Mouse (Mus musculus): ENCODE measurements around the gene Meis3. TPM values are rescaled to one million over a fixed set of nuclear protein-coding genes. Genes with fewer than 3 reads are reported as not detected.
A peak's percentile ranks its signal among the peaks of the same experiment; 100 is the strongest.

Gene Meis3
- total RNA-seq (2014; rRNA removed) (98.6 and 100 TPM in 2 replicates), polyA plus RNA-seq (2015; fragmentation: Nextera tagmentation; extraction: Ambion mirVana) (86.4 and 90.9 TPM in 2 replicates)

DNA sequence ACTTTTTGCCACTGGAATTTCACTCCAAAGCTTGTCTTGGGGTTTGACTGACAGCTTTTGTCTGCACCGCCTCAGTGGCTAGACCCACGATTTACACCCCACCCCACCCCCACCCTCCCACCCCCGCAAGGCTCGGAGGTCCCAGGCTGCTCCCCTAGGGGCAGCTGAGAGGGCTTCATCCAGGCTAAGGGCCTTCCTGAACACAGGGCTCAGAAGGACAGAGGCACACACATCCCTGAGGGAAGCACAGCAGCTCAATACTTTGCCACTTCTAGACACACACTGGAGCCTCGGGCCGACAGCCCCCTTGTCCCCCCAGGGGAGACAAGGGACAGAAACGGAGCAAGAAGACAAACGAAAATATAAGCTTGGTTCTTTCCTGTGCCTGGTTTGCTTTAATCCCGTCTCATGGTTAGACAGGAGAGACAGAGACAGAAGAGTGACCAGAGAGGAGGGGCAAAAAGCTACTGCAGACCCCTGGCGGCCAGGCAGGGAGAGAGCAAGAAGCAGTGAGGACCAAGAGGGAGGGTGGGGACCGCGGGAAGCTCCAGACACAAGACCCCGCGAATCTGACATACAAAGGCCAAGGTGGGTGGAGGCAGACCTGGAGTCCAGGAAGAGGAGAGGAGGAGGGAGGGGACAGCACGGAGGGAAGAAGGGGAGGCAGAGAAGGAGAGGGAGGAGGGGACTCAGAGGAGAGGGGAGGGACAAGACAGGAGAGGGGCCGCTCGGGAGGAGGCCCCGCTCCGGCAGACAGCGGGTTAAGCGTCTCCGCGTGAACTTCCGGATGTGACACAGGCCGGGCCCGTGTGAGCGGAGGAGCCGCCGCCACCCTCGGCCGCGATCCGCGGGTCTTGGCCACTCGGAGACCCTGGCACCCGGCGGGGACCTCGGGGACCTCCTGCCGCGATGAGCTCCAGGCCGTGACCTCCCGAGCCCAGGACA lies at the start of gene Meis3:
Meis3 (plus strand) TSS at position 494 of the 945 bp plus-strand sequence.
- 4% methylated on average over 36 of the region's 42 CpGs for WGBS
- peak; percentile 85 for DNase-seq
- Histone ChIP-seq H3K4me1 (ENCODE audit: insufficient read depth) (peaks cover 10% of the 10 kb centered on the region), H3K27me3 (ENCODE audit: insufficient read depth, low read length) (no peaks in the 10 kb centered on the region), H3K36me3 (ENCODE audit: insufficient read depth) (peaks cover 28% of the 10 kb centered on the region), H3K4me3 (ENCODE audit: low read depth, low read length) (peak within 1 kb of the TSS; percentile 85), H3K4me2 (ENCODE audit: low read depth) (peak within 1 kb of the TSS; percentile 73), H3K9ac (peak within 1 kb of the TSS; percentile 83), H3K9me3 (ENCODE audit: low read length) (no peaks in the 10 kb centered on the region), H3K27ac (ENCODE audit: low read depth, low read length) (peak within 1 kb of the TSS; percentile 84)
- peak; percentile 93 for ATAC-seq
- TF ChIP-seq CTCF (IDR thresholded peaks at IDR 0.05; ENCODE audit: low read depth) = peak; percentile 84

DNA sequence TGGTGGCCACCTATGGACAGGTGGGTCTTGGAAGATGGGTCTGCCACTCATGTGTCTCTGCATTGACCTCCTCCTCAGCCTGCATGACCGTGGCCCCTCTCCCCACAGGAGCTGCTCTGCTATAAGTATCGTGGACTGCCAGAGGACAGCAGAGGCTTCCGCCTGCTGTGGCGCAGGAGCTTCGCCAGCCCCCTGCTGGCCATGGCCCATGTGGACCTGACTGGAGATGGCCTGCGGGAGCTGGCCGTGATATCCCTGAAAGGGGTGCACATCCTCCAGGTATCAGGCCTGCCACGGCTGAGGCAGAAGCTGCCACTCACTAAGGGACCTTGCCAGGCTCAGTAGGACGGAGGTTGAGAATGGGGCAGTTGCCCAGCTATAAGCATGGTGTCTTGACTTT lies 49.1 kb upstream of the Meis3 start:
- Histone ChIP-seq H3K9me3 (ENCODE audit: low read length) (no peaks in the 10 kb centered on the region), H3K9ac (no peak overlapping the region), H3K27me3 (ENCODE audit: insufficient read depth, low read length) (no peaks in the 10 kb centered on the region), H3K4me2 (ENCODE audit: low read depth) (no peak overlapping the region), H3K4me1 (ENCODE audit: insufficient read depth) (peaks cover 7% of the 10 kb centered on the region), H3K4me3 (ENCODE audit: low read depth, low read length) (no peak overlapping the region), H3K27ac (ENCODE audit: low read depth, low read length) (no peak overlapping the region), H3K36me3 (ENCODE audit: insufficient read depth) (peaks cover 16% of the 10 kb centered on the region; the same call in 1 of the 2 replicates)
- DNase-seq (no peak), ATAC-seq (no peak)
- 82% methylated on average over 9 of the region's 9 CpGs for WGBS
- TF ChIP-seq CTCF (IDR thresholded peaks at IDR 0.05; ENCODE audit: low read depth) = no peak; the same call in 1 of the 2 replicates

DNA sequence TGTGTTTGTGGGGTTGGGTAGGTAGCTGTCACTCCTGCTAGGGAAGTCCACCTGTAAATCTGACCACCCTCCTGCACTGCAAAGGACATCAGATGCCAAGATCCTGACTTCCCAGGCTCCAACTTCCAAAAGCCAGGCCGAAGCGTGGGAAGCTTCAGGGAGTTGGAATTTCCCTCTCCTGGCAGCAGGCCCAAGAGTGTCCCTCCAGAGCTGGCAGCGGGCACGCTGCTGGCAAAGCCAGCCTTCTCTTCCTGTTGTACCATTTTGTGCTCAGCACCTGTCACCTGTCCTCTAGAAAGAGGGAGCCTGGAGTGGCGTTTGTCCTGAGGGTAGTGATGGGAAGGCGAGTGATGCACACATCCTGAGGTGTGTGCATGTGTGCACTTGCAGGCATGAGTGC lies 46.5 kb upstream of the Meis3 start:
- 63% methylated on average over 6 of the region's 6 CpGs for WGBS
- no peaks in the 10 kb centered on the region for H3K9me3 ChIP-seq (ENCODE audit: low read length)
- H3K27ac ChIP-seq (ENCODE audit: low read depth, low read length) = no peak overlapping the region
- H3K36me3 ChIP-seq (ENCODE audit: insufficient read depth) = peaks cover 16% of the 10 kb centered on the region; the same call in 1 of the 2 replicates
- no peak overlapping the region for H3K9ac ChIP-seq
- no peak overlapping the region for H3K4me2 ChIP-seq (ENCODE audit: low read depth)
- H3K27me3 ChIP-seq (ENCODE audit: insufficient read depth, low read length) = no peaks in the 10 kb centered on the region
- DNase-seq (peak; percentile 17), ATAC-seq (no peak)
- no peak for TF ChIP-seq CTCF (IDR thresholded peaks at IDR 0.05; ENCODE audit: low read depth)
- no peak overlapping the region for H3K4me3 ChIP-seq (ENCODE audit: low read depth, low read length)
- peaks cover 20% of the 10 kb centered on the region for H3K4me1 ChIP-seq (ENCODE audit: insufficient read depth)

DNA sequence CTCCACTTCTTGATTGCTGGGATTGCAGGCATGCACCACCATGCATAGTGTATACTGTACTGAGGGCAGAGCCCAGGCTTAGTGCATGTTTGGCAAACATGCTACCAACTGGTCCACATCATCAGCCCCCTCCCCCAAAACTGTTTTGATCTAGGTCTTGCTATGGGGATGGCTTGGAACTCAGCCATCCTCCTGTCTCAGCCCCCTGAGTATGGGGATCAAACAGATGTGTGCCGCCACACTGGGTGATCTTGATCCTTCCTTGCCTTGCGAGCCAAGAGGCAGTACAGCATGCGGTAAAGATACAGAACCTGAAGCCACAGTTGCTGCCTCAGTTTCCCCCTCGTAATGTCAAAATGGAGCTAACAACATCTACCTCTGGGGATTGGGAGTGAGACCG lies 46.0 kb upstream of the Meis3 start:
- H3K9ac ChIP-seq = no peak overlapping the region
- DNase-seq = no peak

DNA sequence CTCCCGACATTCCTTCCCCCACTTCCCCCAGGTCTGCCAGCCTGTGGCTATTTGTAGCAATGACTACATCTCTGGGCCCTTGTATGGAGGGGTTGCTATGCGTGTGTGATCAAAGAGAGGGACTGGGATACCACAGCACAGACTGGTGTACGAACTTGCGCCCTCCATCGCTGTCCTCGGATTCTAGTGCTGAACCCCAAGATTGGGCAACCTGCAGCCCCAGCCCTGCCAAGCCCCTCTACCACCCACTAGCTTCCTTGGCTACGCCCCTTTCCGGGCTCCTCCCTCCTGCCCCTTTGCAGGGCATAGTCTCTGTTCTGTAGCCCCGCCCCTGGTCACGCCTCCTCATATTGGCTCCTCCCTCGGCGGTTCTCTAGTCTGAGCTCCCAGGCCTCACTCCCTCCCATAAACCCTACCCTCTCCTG lies 45.5 kb upstream of the Meis3 start, which contains the start of gene Slc8a2:
Slc8a2 (plus strand) TSS at position 406 of the 425 bp plus-strand sequence.
- Histone ChIP-seq H3K27ac (ENCODE audit: low read depth, low read length) (peak within 1 kb of the TSS; percentile 62), H3K9ac (peak within 1 kb of the TSS; percentile 70), H3K9me3 (ENCODE audit: low read length) (no peaks in the 10 kb centered on the region), H3K36me3 (ENCODE audit: insufficient read depth) (peaks cover 16% of the 10 kb centered on the region; the same call in 1 of the 2 replicates), H3K27me3 (ENCODE audit: insufficient read depth, low read length) (no peaks in the 10 kb centered on the region), H3K4me1 (ENCODE audit: insufficient read depth) (peaks cover 20% of the 10 kb centered on the region), H3K4me3 (ENCODE audit: low read depth, low read length) (peak within 1 kb of the TSS; percentile 61), H3K4me2 (ENCODE audit: low read depth) (peak within 1 kb of the TSS; percentile 76)
- ATAC-seq (peak; percentile 88), DNase-seq (peak; percentile 92)
- WGBS = 3% methylated on average over 12 of the region's 12 CpGs
- TF ChIP-seq CTCF (IDR thresholded peaks at IDR 0.05; ENCODE audit: low read depth) = peak; percentile 10; the same call in 1 of the 2 replicates

More for the DNA sequence above, 46.0 kb upstream of the Meis3 start:
- Histone ChIP-seq H3K4me3 (ENCODE audit: low read depth, low read length) (peak overlapping the region; percentile 61), H3K4me2 (ENCODE audit: low read depth) (peak overlapping the region; percentile 76), H3K9me3 (ENCODE audit: low read length) (no peaks in the 10 kb centered on the region), H3K27me3 (ENCODE audit: insufficient read depth, low read length) (no peaks in the 10 kb centered on the region), H3K27ac (ENCODE audit: low read depth, low read length) (0 out of 2 replicates have a peak overlapping the region, but pooled peaks have one; percentile 58), H3K36me3 (ENCODE audit: insufficient read depth) (peaks cover 16% of the 10 kb centered on the region; the same call in 1 of the 2 replicates), H3K4me1 (ENCODE audit: insufficient read depth) (peaks cover 20% of the 10 kb centered on the region)
- no peak for TF ChIP-seq CTCF (IDR thresholded peaks at IDR 0.05; ENCODE audit: low read depth)
- ATAC-seq = no peak
- 60% methylated on average over 5 of the region's 5 CpGs for WGBS

DNA sequence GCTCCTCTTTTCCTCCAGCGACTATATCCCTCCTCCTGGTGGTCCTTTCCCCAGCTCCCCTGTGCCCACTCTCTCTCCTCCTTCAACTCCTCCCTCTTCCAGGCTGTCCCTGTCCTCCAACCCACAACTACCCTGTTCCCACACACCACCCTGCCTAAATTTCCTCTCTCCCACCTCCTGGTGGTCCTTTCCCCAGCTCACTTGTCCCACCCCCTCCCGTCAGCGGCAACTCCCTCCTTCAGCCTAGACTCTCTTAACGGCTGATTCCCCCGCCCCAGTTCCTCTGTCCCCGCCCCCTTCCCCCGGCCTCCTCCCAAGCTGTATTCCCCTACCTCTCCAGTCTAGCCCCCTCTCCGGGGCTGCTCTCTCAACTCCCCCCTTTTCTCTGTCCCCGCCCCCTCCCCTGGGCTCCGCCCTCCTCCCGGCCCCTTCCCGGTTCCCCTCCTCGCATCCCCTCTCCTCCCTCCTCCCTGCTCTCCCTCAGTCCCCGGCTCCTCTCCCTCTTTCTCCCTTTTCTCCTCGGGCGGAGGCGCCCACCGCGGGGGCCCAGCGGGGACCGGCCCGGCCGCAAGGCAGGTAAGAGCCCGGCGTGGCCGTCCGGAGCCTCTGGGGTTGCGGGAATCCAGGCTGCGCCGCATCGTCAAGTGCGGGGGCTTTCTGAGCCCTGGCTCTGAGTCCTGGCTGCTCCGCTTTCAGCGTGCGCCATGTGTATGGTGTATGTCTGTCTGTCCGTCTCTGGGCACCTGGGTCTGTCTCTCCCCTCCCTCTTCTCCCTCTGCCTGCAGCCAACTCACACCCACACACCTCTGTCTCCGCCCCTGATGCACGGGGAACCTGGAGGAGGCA lies 44.8 kb upstream of the Meis3 start:
- H3K9ac ChIP-seq = peak overlapping the region; percentile 70
- DNase-seq = peak; percentile 89
- TF ChIP-seq CTCF (IDR thresholded peaks at IDR 0.05; ENCODE audit: low read depth) = peak; percentile 41; the same call in 1 of the 2 replicates
- no peaks in the 10 kb centered on the region for H3K9me3 ChIP-seq (ENCODE audit: low read length)
- peaks cover 20% of the 10 kb centered on the region for H3K4me1 ChIP-seq (ENCODE audit: insufficient read depth)
- H3K4me2 ChIP-seq (ENCODE audit: low read depth) = peak overlapping the region; percentile 76
- peak; percentile 80 for ATAC-seq
- 4% methylated on average over 31 of the region's 38 CpGs for WGBS
- peak overlapping the region; percentile 61 for H3K4me3 ChIP-seq (ENCODE audit: low read depth, low read length)
- peak overlapping the region; percentile 62 for H3K27ac ChIP-seq (ENCODE audit: low read depth, low read length)
- H3K36me3 ChIP-seq (ENCODE audit: insufficient read depth) = peaks cover 16% of the 10 kb centered on the region; the same call in 1 of the 2 replicates
- H3K27me3 ChIP-seq (ENCODE audit: insufficient read depth, low read length) = no peaks in the 10 kb centered on the region

Measured in forebrain, postnatal 0 days (tissue).